Mouse (Mus musculus): ENCODE results near the gene Olfr1415. TPM values are rescaled to one million over a fixed set of nuclear protein-coding genes. Genes with fewer than 3 reads are reported as not detected.
"Not testable (repeated sequence)": the region's sequence is repeated elsewhere in the genome, so short reads cannot be mapped to it uniquely, and the experiment has no call there.

Gene Olfr1415
- total RNA-seq (2015; ENCODE audit: low replicate concordance) (not detected in 2 replicates), total RNA-seq (2017; ENCODE audit: low replicate concordance) (not detected in 2 replicates)

DNA sequence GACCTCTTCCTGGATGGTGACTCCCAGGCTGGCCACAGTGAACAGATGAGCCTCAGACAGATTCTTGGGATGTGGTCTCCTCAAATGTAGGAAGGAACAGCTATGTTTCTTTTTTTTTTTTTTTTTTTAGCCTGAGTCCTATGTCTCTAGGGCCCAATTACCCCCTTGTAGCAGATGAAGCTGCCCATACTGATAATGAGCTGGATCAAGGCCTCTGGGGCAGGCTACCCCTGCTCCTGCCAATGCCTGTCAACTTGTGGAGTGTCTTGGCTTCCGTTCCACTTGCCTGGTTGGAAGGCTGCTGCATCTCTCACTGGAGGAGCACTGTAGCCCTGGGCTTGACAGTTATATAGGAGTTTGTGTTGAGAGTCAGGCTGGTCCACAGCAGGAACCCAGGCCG is at the start of gene Olfr1415:
Olfr1415 (minus strand) TSS at position 101 of the 400 bp plus-strand sequence.
- ATAC-seq (replicated peaks; ENCODE audit: low FRiP score, poor library complexity, severe bottlenecking): no peak

DNA sequence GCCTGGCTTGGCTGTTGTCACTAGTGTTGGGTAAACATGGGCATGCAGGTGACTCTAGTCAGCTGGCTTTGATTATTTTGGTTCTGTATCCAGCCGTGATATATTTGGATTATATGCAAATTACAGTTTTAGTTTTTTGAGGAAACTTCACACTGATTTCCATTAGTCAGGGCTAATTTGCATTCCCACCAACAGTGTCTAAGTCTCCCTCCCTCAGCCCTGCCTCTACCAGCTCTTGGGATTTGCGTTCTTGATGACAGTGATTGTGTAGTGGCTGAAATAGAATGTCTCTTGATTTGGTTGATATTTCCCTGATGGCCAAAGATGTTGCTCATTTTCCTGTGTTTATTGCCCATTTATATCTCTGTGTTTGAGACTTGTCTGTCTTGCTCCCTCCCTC is 43.2 kb upstream of the Olfr1415 start:
- no peak for ATAC-seq (replicated peaks; ENCODE audit: low FRiP score, poor library complexity, severe bottlenecking)

DNA sequence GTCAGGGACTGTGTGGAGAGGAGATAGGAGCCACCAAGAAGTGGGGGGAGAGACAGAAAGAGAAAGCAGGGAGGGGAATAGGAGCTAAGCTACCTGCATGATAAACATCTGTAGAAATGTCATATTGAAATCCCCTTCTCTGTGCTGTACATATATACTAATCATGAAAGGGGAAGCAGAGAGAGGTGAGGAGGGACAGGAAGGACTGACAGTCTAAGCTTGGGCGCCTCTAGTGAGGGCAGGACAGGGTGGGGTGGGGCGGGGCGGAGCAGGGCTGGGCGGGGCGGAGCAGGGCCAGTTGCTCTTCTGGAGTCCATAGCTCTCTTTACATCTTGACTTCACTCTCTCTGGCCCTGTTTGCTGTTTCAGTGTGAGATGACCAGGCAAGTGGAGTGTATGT is 41.1 kb upstream of the Olfr1415 start:
- ATAC-seq (replicated peaks; ENCODE audit: low FRiP score, poor library complexity, severe bottlenecking): no peak

DNA sequence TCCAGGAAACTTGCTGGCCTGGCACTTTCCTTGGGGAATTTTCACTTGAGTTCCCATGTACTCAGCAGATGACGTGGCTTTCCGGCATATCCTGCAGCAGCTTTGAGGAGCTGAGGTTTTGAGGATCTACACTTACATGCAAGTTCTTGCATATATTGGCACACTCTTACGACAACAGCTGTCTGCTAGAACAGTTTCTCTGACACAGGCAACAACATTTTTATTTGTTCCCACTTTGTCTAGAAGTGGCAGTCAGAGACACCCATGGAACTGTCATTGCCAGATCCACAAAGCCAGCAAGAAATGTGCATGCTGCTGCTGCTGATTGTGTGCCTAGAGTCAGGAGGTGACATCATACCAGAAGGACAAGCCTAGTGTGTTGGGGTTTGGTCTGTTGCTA is 27.9 kb upstream of the Olfr1415 start:
- ATAC-seq (replicated peaks; ENCODE audit: low FRiP score, poor library complexity, severe bottlenecking): no peak

DNA sequence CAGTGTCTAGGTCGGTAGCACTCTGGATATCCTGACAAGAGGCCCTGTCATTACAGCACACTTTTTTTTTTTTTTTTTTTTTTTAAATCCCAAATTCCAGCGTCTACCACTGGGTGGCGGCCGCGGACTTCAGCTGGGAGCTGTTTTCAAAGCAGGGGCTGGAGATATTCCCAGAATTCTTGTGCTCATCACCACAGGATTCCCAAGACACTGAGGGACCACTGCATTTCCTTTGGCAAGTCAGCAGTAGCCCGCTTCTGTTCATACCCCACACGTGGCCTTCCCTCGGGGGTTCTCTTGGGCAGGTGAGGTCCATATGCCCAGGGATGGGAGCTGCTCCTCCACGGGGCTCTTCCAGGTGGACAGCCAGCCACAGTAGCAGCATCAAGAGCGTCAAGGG is 25.5 kb upstream of the Olfr1415 start:
- ATAC-seq (replicated peaks; ENCODE audit: low FRiP score, poor library complexity, severe bottlenecking): no peak

DNA sequence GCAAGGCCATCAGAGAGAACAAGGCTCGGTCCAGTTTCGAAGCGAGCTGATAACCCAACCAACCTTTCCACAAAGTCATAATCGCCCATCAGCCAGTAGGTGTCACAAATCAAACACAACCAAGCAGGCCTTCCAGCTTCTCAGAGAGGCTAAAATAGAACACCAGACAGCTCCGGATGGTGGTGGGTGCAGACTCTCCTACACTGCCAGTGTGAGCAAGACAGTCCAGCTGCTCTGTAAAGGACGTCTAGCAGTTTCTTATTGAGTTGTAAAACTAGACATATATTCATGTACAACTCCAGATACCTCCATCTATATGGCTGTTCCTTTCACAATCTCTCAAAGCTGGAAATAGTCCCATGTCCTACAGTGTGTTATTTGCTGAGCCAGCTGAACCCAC is 23.1 kb upstream of the Olfr1415 start:
- no peak for ATAC-seq (replicated peaks; ENCODE audit: low FRiP score, poor library complexity, severe bottlenecking)

DNA sequence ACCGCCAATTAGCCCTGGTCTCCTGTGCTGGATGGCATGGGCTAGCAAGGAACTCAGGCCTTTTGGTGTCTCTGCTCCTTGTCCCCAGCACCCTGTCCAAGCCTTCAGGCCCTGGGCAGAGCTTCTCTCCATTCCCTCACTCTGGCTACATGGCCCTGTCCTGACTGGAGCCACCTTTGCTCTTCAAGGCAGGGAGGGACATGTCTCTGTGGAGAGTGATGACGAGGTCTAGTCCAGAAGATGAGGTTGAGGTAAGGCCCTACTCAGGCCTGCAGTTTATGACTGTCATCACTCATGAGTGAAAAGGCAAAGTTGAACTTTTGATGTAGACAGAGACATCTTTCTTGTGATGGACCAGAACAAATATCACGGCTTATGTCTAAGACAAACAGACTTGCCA is 22.7 kb upstream of the Olfr1415 start, which contains the start of gene Olfr1414:
Olfr1414 (minus strand) TSS at position 101 of the 400 bp plus-strand sequence.
- no peak for ATAC-seq (replicated peaks; ENCODE audit: low FRiP score, poor library complexity, severe bottlenecking)

DNA sequence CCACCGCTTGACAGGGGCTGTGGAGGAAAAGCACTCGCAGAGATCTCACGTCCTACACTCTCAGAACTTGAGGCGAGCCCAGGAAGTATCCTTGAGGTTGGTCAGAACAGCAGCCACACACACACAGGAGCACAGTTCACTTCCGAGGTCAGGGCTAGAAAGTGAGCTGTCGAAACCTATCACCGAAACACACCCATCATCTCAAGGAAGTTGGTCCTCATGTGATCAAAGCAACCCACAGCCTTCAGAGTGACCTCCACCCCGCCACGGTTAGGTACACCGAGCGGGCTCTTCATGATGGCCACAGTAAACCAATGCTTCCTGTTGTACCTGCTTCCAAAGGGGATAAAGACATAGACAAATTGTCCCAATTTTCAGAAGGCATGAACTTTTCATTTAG is 19.5 kb upstream of the Olfr1415 start:
- ATAC-seq (replicated peaks; ENCODE audit: low FRiP score, poor library complexity, severe bottlenecking): no peak

DNA sequence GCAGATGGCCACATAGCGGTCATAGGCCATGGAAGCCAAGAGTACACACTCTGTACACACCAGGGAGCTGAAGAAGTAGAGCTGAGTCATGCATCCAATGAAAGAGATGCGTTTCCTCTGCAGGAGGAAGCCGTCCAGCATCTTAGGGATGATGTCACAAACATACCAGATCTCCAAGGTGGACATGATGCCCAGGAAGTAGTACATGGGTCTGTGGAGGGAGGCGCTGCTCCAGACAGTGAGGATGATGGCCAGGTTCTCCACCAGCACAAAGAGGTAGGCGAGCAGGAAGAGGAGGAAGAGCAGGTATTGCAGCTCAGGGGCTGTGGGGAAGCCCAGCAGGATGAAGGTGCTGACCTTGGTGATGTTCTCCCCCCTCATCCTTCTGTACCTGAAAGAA is 15.7 kb upstream of the Olfr1415 start:
- not testable (repeated sequence) for ATAC-seq (replicated peaks; ENCODE audit: low FRiP score, poor library complexity, severe bottlenecking)

DNA sequence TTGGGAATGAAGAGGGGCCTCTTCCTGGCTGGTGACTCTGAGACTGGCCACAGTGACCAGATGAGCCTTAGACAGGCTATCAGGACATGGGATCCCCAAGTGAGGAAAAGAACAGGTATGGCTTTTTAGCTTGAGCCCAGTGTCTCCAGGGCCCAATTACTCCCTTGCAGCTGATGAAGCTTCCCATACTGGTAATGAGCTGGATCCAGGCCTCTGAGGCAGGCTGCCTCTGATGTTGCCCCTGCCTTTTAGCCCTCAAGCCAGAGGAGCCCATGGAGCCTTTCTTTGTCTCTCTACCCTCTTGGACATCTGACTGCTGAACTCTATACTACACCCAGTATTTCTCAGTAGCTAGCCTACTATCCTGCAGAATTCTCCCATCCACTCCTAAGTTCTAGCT is 10.9 kb downstream of the Olfr1415 start, which contains the start of gene Olfr1416:
Olfr1416 (minus strand) TSS at position 101 of the 400 bp plus-strand sequence.
- no peak for ATAC-seq (replicated peaks; ENCODE audit: low FRiP score, poor library complexity, severe bottlenecking)

DNA sequence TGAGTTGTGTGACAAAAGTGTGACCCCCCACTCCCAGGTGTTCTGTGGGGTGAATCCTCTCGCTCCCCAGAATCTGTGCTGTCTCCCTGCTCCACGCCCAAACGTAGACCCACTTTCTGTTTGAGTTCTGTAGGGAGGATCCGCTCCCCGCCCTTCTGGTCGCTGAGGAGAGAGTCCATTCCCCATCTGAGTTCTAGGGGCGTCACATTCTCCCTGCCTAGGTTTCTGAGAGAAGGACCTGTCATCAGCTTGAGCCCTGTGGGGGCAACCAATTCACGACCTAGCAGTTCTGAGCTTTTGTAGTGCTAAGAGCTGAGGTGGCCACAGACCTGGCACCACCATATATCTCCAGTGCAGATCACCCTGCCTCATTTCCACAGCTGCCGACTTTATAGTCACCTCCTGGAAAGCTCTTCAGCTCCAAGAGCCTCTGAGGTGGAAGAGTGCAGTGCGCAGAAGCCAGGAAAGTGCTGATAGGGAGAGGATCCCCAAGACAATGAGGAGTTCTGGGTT is 21.8 kb downstream of the Olfr1415 start:
- peak; percentile 60 for ATAC-seq (replicated peaks; ENCODE audit: low FRiP score, poor library complexity, severe bottlenecking)

DNA sequence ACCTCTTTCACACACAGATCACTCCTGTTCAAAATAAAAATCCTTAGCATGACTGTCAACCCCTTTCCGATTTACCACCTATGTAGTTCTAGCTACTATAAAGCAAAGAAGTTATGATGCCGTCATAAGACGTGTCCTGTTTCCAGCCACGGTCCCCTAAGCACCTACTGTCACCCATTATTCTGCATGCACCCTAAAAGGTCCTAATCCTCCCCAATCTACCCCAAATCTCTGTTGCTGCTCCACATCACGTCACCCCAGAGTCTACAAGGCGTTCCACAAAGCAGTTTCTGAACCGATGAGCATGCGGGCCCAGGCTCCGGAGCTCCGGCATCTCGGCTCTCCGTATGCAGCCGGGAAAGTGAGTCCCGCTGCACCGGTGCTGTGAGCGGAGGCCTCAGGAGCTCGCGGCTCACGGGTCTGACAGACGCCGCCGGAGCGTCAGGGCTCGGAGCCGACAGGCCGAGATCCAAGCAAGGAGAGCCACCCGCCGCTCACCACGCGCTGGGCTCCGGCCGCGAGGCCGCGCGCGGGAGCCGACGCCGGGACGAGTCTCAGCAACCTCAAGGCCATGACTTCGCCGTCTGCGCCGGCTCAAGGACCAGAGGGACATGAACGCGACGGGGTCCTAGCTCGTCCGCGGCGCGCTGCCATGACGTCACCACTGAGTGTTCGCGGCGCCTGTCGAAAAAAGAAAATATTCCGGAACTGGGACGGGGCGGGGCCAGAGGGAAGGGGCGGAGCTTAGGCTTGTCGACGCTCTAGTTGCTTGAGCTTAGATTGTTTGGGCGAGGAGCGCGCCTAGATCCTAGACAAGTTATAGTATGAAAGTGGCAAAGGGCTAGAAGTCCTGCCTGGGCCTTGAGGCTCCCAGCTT is 22.5 kb downstream of the Olfr1415 start, which contains the start of gene Ndufa10:
Ndufa10 (minus strand) TSS at position 696 of the 877 bp plus-strand sequence.
- ATAC-seq (replicated peaks; ENCODE audit: low FRiP score, poor library complexity, severe bottlenecking): peak; percentile 87

DNA sequence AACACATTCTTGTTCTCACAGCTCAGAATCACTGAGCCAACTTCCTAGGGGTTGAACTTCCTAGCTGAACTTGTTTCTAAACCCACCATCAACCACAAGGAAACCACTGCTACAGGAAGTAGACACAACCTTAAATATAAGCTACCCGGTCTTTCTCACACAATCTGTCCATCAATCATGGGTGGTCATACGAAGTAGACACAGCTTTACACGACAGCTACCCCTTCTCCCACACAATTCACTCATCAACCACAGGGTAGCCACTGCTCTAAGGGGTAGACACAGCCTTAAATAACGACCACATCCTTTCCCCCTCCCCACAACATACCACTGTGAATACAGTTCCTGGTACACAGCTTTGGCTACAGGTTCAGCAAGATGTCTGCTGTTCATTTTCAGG is 27.0 kb downstream of the Olfr1415 start:
- ATAC-seq (replicated peaks; ENCODE audit: low FRiP score, poor library complexity, severe bottlenecking): no peak

DNA sequence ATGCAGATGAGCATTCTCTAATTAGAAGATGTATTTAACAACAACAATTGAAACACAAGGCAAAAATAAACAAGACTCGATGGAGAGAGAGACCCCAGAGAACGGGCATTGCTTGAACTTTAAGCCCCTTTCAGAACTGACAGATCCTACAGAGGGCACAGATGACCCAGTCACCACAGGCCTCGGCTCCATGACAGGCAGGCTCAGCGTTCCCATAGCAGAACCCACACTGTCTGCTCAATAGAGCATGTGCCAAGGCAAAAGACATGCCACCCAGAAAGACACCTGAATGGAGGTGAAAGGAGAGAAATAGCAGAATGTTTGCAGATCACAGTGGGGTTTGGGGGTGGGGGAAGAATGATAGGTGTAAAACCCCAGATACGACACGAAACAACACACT is 37.5 kb downstream of the Olfr1415 start:
- no peak for ATAC-seq (replicated peaks; ENCODE audit: low FRiP score, poor library complexity, severe bottlenecking)

DNA sequence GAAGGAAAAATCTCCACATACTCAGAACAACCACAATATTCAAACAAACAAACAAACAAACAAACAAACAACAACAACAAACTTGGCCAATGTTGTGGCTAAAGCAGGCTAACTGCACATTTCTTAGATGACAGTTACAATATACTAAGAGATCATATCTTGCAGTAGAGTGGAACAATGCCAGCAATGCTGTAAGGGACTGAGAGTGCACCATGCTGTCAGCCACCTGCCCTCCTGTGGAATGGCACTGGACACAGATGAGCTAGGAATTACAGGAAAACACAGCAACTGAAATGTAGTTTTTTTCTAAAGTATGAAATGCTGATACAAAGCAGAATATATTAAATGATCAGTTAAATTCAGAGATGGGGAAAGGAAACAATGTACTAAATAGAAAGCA is 38.1 kb downstream of the Olfr1415 start:
- ATAC-seq (replicated peaks; ENCODE audit: low FRiP score, poor library complexity, severe bottlenecking): no peak

DNA sequence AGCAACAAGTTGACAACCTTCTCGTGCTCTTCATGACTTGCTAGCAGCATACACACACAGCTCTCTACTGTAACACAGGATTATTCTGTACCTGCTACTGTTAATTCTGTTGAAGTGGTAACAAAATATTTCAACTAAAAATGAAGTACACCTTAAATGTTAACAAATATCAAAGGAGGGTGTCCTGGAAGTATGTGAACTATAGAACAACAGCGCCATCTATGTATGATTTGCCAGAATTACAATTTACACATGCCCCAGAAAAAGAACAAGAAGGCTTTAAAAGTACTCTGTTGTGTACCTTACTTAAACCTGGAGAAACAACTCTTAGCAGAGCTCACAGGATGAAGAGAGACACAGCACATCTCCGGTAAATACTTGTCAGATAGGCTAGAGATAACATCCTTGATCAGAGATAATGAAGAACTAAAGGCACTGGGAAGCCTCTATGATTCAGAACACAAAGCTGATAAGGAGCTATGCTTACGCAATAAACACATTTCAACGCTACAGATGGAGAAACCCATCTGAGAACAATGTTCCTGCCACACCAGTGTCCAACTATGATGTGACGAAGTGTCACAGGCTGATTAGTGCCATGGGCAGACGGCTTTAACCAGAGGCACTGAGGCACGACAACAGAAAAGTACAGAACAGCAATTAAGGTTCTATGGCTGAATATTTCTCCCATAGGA is 42.0 kb downstream of the Olfr1415 start:
- no peak for ATAC-seq (replicated peaks; ENCODE audit: low FRiP score, poor library complexity, severe bottlenecking)

DNA sequence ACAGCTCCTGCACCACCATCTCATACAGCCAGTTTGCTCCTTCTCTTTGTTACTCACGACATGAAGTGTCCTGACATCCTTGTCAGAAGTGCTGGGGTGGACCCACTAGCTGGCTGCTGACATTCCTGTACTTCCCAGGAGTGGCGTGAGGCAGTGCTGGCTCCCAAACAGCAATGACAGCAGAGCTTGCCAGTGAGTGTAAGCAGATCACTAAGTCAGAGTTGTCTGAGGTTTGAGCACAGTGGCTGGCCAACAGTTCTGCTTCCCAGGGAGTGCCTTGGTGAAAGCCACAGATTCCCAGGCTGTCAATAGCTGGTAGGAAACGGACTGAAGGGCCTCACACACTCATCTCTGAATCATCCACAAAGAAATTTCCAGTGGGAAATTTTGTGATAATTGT is 47.6 kb downstream of the Olfr1415 start:
- ATAC-seq (replicated peaks; ENCODE audit: low FRiP score, poor library complexity, severe bottlenecking): no peak

DNA sequence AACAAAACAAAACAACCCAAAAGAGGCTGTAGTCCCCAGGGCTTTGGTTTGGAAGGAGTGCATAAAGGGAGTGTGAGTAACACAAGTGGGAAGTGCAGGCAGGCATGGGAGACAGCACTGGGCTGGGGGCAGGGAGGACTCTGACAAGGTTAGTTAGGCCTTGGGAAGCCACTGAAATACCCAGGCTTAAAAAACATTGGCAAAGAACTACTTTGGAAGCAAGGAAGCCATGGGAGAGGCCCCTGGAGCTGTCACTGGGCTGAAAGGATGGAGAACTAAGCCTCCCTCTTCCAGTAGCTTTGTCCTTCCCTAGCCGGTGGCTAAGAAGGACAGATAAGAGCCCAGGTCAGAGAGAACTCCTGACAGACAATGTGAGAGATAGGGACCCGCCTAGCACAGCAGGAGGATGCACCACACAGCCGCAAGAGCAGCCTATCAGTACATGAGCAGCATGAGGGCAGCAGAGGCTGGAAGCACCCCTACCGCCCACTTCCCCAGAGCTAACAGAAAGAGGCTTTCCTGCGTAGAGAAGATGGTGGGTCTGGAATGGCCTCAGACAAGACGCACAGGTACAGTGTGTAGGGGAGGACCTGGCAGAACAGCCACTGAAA is 54.3 kb downstream of the Olfr1415 start:
- ATAC-seq (replicated peaks; ENCODE audit: low FRiP score, poor library complexity, severe bottlenecking): peak; percentile 35; the same call in 1 of the 2 replicates

DNA sequence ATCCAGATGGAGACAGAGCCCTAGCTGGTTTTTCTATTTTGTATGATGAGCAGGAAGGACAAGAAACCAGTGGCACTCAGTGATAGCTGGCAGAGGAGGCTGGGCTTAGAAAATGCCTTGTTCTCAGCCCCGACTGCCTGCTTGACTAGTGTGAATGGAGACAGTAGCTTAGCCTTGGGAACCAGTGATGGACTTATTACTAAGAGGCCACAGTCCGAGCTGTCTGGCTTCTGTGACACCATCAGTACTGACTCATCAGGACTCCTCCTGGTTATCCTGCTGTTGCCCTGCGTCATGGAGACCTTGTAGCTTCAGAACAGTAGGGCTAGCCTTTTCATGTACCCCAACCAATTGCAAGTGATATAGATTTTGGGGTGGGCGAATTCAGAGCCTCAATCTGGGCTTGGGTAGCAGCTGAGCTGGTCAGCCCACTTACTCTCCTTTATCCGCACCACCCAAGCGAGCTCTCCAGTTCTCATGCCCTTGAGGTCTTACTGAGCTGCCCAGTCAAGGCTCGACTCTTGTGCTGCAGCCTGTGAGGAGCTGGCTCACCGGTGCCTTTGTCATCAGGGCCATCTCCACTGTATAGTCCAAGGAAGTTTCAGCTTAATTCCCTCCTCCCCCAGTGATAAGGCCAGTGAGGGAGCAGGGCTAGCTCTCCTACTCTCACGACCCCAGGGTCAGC is 55.7 kb downstream of the Olfr1415 start:
- no peak for ATAC-seq (replicated peaks; ENCODE audit: low FRiP score, poor library complexity, severe bottlenecking)
